11 mouse cellular contexts compared by ENCODE assay signal in genomic region chr15:85209341-85209740, GRCm38 (mm10). TPM values are rescaled to one million over a fixed set of nuclear protein-coding genes. Genes with fewer than 3 reads are reported as not detected.
DNase-seq lines count a peak whose midpoint lies in the region; ATAC-seq and TF ChIP-seq lines count a peak whose summit lies in the region.
"Had no signal": no experiment of that assay in that cellular context is flagged by ENCODE, and none has a peak within 500 bp of the region (broad histone marks: within the 10 kb centered on the region; RNA-seq: fewer than 3 reads in every experiment).

No protein-coding gene starts in this region.

- ATAC-seq in kidney, embryonic 15.5 days (replicated peaks; ENCODE audit: low FRiP score): no peak
- ATAC-seq in intestine, postnatal 0 days: no peak
- ATAC-seq in midbrain, embryonic 13.5 days: no peak
- ATAC-seq: forebrain, embryonic 14.5 days had no signal

- no peaks in the 10 kb centered on the region for H3K27me3 ChIP-seq in kidney, embryonic 15.5 days
- H3K27me3 ChIP-seq in kidney, adult 2 months (replicated peaks; ENCODE audit: control insufficient read depth, insufficient read depth, low read length): no peaks in the 10 kb centered on the region
- H3K27me3 ChIP-seq in thymus, adult 2 months (ENCODE audit: control insufficient read depth, insufficient read depth, low read length): no peaks in the 10 kb centered on the region
- no peaks in the 10 kb centered on the region for H3K27me3 ChIP-seq in intestine, postnatal 0 days (replicated peaks; ENCODE audit: control insufficient read depth, insufficient read depth, low read length)
- peaks cover 10% of the 10 kb centered on the region for H3K27me3 ChIP-seq in midbrain, embryonic 13.5 days
- H3K27me3 ChIP-seq: limb, embryonic 12.5 days had no signal

- H3K4me3 ChIP-seq in kidney, embryonic 15.5 days (replicated peaks): no peak overlapping the region
- H3K4me3 ChIP-seq in kidney, adult 2 months (ENCODE audit: insufficient read depth, low read depth, low read length): no peak overlapping the region
- H3K4me3 ChIP-seq in thymus, adult 2 months (ENCODE audit: control insufficient read depth, insufficient read depth, low read length): no peak overlapping the region
- H3K4me3 ChIP-seq in intestine, postnatal 0 days (ENCODE audit: low read depth, low read length): no peak overlapping the region
- no peak overlapping the region for H3K4me3 ChIP-seq in midbrain, embryonic 13.5 days (replicated peaks)
- H3K4me3 ChIP-seq: heart, embryonic 15.5 days had no signal

- no peak for TF ChIP-seq CTCF in kidney, adult 2 months (conservative IDR thresholded peaks at IDR 0.05; ENCODE audit: insufficient read depth, insufficient read length, low read depth, low read length)
- no peak for TF ChIP-seq CTCF in thymus, adult 2 months (IDR thresholded peaks at IDR 0.05; ENCODE audit: borderline replicate concordance, control insufficient read depth, extremely low read depth, insufficient read depth, low read length, poor library complexity)
- peak; percentile 63 for TF ChIP-seq CTCF in intestine, postnatal 0 days (IDR thresholded peaks at IDR 0.05; ENCODE audit: low read depth)

- no peak for TF ChIP-seq POLR2A in kidney, adult 2 months (IDR thresholded peaks at IDR 0.05; ENCODE audit: low read depth, low read length)
- TF ChIP-seq POLR2A in thymus, adult 2 months (IDR thresholded peaks at IDR 0.05; ENCODE audit: control insufficient read depth, extremely low read depth, insufficient read depth, low read length, poor library complexity): no peak

- peaks cover 44% of the 10 kb centered on the region for H3K36me3 ChIP-seq in kidney, embryonic 15.5 days
- H3K36me3 ChIP-seq in kidney, adult 2 months (ENCODE audit: control insufficient read depth, insufficient read depth, low read length): no peaks in the 10 kb centered on the region
- no peaks in the 10 kb centered on the region for H3K36me3 ChIP-seq in thymus, adult 2 months (ENCODE audit: control insufficient read depth, insufficient read depth, low read length)
- H3K36me3 ChIP-seq in intestine, postnatal 0 days (ENCODE audit: control insufficient read depth, insufficient read depth): no peaks in the 10 kb centered on the region; the same call in 1 of the 2 replicates
- H3K36me3 ChIP-seq in midbrain, embryonic 13.5 days: peaks cover 12% of the 10 kb centered on the region; the same call in 1 of the 2 replicates
- H3K36me3 ChIP-seq: heart, embryonic 15.5 days had no signal

- H3K9ac ChIP-seq in kidney, embryonic 15.5 days: no peak overlapping the region
- H3K9ac ChIP-seq in intestine, postnatal 0 days (ENCODE audit: low read depth, low read length): no peak overlapping the region; the same call in 1 of the 2 replicates
- no peak overlapping the region for H3K9ac ChIP-seq in midbrain, embryonic 13.5 days (replicated peaks)
- H3K9ac ChIP-seq: heart, embryonic 15.5 days had no signal

- DNase-seq in kidney, adult 2 months: no peak
- DNase-seq in thymus, adult 2 months: peak; percentile 17
- DNase-seq in thymus, postnatal 36 days: no peak
- DNase-seq in neural tube, embryonic 10.5 days (ENCODE audit: extremely low spot score, low spot score): no peak
- DNase-seq: adrenal gland, postnatal 10 days had no signal

- H3K27ac ChIP-seq in kidney, embryonic 15.5 days: no peak overlapping the region
- H3K27ac ChIP-seq in kidney, adult 2 months (ENCODE audit: insufficient read depth, low read depth, low read length): no peak overlapping the region
- no peak overlapping the region for H3K27ac ChIP-seq in thymus, adult 2 months (ENCODE audit: control insufficient read depth, insufficient read depth, low read length)
- H3K27ac ChIP-seq in intestine, postnatal 0 days (ENCODE audit: low read depth, low read length): peak overlapping the region; percentile 60; the same call in 1 of the 2 replicates
- no peak overlapping the region for H3K27ac ChIP-seq in midbrain, embryonic 13.5 days
- H3K27ac ChIP-seq: heart, embryonic 15.5 days had no signal

- peaks cover 8% of the 10 kb centered on the region; the same call in 1 of the 2 replicates for H3K9me3 ChIP-seq in kidney, embryonic 15.5 days (replicated peaks)
- no peaks in the 10 kb centered on the region for H3K9me3 ChIP-seq in intestine, postnatal 0 days (ENCODE audit: control insufficient read depth)
- no peaks in the 10 kb centered on the region; the same call in 1 of the 2 replicates for H3K9me3 ChIP-seq in midbrain, embryonic 13.5 days
- H3K9me3 ChIP-seq: heart, embryonic 15.5 days had no signal

- peaks cover 53% of the 10 kb centered on the region for H3K4me1 ChIP-seq in kidney, embryonic 15.5 days
- H3K4me1 ChIP-seq in kidney, adult 2 months (ENCODE audit: control insufficient read depth, insufficient read depth, low read length): no peaks in the 10 kb centered on the region
- H3K4me1 ChIP-seq in thymus, adult 2 months (replicated peaks; ENCODE audit: control insufficient read depth, insufficient read depth, low read length): peaks cover 6% of the 10 kb centered on the region; the same call in 1 of the 2 replicates
- peaks cover 11% of the 10 kb centered on the region for H3K4me1 ChIP-seq in intestine, postnatal 0 days (replicated peaks; ENCODE audit: control insufficient read depth, insufficient read depth, low read length)
- H3K4me1 ChIP-seq in midbrain, embryonic 13.5 days (replicated peaks): peaks cover 30% of the 10 kb centered on the region

- H3K4me2 ChIP-seq in kidney, embryonic 15.5 days: peak overlapping the region; percentile 94; the same call in 1 of the 2 replicates
- H3K4me2 ChIP-seq in intestine, postnatal 0 days (replicated peaks; ENCODE audit: low read depth): no peak overlapping the region
- H3K4me2 ChIP-seq in midbrain, embryonic 13.5 days (replicated peaks): no peak overlapping the region

- 91% methylated on average over 3 of the region's 3 CpGs for WGBS in kidney, embryonic 15.5 days
- 91% methylated on average over 3 of the region's 3 CpGs for WGBS in kidney, adult 2 months
- 92% methylated on average over 3 of the region's 3 CpGs for WGBS in thymus, adult 2 months
- WGBS in intestine, postnatal 0 days: 92% methylated on average over 3 of the region's 3 CpGs
- 89% methylated on average over 3 of the region's 3 CpGs for WGBS in midbrain, embryonic 13.5 days

RNA-seq across cellular contexts. Expression of gene Fbln1, which starts 3.6 kb away (rescaled TPM):
- polyA plus RNA-seq in kidney, embryonic 15.5 days (2015; fragmentation: Nextera tagmentation; extraction: Ambion mirVana): 170 and 206 TPM in 2 replicates
- 16.9 and 29.5 TPM in 2 replicates for polyA plus RNA-seq in kidney, adult 2 months (2012; rRNA removed)
- polyA plus RNA-seq in thymus, adult 2 months (2012; rRNA removed): 28.6 and 46.8 TPM in 2 replicates
- 90.5 and 97.9 TPM in 2 replicates for polyA plus RNA-seq in intestine, postnatal 0 days (2015; fragmentation: Nextera tagmentation; extraction: Ambion mirVana)
- 51.3 and 53.9 TPM in 2 replicates for polyA plus RNA-seq in midbrain, embryonic 13.5 days (2015; fragmentation: Nextera tagmentation; extraction: Ambion mirVana)
